ENCODE assay signal across 8 mouse cellular contexts in the genomic region with DNA sequence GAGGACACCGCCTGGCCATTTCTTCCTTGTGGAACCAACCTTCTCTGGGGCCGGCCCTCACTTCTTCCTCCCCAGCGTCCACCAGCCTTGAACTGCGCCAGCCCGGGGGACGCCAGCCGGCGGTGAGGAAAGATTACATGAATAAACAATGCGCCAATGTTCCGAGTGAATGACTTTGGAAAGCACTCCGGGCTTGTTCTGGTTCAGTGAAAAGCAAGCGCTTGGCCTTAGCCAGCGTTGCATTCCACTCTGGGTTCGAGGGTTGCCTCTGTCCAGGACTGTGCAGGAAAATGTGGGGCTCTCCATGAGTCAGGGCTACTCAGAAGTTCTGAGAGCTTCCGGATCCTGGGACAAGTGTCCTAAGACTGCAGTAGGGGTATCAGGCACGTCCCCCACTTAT. TPM values are rescaled to one million over a fixed set of nuclear protein-coding genes. Genes with fewer than 3 reads are reported as not detected.
A peak's percentile ranks its signal among the peaks of the same experiment; 100 is the strongest.
DNase-seq lines count a peak whose midpoint lies in the region; ATAC-seq and TF ChIP-seq lines count a peak whose summit lies in the region.

No protein-coding gene starts in this region.

- H3K4me2 ChIP-seq in forebrain, embryonic 12.5 days = no peak overlapping the region
- H3K4me2 ChIP-seq in kidney, postnatal 0 days (ENCODE audit: low read length) = no peak overlapping the region

- peak; percentile 16 to 51 for DNase-seq in lung, adult 18-20 months
- no peak for DNase-seq in lung, postnatal 25 days (ENCODE audit: low spot score)
- peak; percentile 64 for DNase-seq in kidney, postnatal 0 days (ENCODE audit: low spot score)
- DNase-seq in mesoderm, embryonic 11.5 days (ENCODE audit: low read depth, low spot score) = peak; percentile 43
- no peak for DNase-seq in spleen, postnatal 36 days (ENCODE audit: low spot score in 2 of 2)
- no peak for DNase-seq in heart, postnatal 10 days
- DNase-seq in adrenal gland, adult 8-10 months = no peak

- no peak for TF ChIP-seq CTCF in kidney, postnatal 0 days (IDR thresholded peaks at IDR 0.05; ENCODE audit: low read depth)

- H3K27me3 ChIP-seq in forebrain, embryonic 12.5 days = peaks cover 7% of the 10 kb centered on the region; the same call in 1 of the 2 replicates
- H3K27me3 ChIP-seq in kidney, postnatal 0 days (ENCODE audit: insufficient read depth, low read length) = no peaks in the 10 kb centered on the region

- H3K4me1 ChIP-seq in forebrain, embryonic 12.5 days = peaks cover 26% of the 10 kb centered on the region
- H3K4me1 ChIP-seq in kidney, postnatal 0 days (replicated peaks; ENCODE audit: insufficient read depth, low read length) = peaks cover 8% of the 10 kb centered on the region; the same call in 1 of the 2 replicates

- H3K27ac ChIP-seq in forebrain, embryonic 12.5 days = peak overlapping the region; percentile 31
- H3K27ac ChIP-seq in kidney, postnatal 0 days = peak overlapping the region; percentile 95

- H3K36me3 ChIP-seq in forebrain, embryonic 12.5 days (replicated peaks) = no peaks in the 10 kb centered on the region
- H3K36me3 ChIP-seq in kidney, postnatal 0 days (ENCODE audit: insufficient read depth, low read length) = no peaks in the 10 kb centered on the region

- H3K9me3 ChIP-seq in forebrain, embryonic 12.5 days = 0 out of 2 replicates have a peak, but pooled peaks cover 2% of the 10 kb centered on the region
- H3K9me3 ChIP-seq in kidney, postnatal 0 days (replicated peaks; ENCODE audit: low read length) = no peaks in the 10 kb centered on the region

- 53% methylated on average over 16 of the region's 16 CpGs for WGBS in forebrain, embryonic 12.5 days
- 44% methylated on average over 16 of the region's 16 CpGs for WGBS in kidney, postnatal 0 days

- no peak for ATAC-seq in forebrain, embryonic 12.5 days (ENCODE audit: low FRiP score)
- peak; percentile 86 for ATAC-seq in kidney, postnatal 0 days (replicated peaks; ENCODE audit: low FRiP score, low read depth)

- no peak overlapping the region for H3K9ac ChIP-seq in forebrain, embryonic 12.5 days
- no peak overlapping the region for H3K9ac ChIP-seq in kidney, postnatal 0 days (ENCODE audit: low read depth, low read length)

- intact Hi-C loops in heart, postnatal 10 days (cut with DNase I) = no loop called here

- H3K4me3 ChIP-seq in forebrain, embryonic 12.5 days (replicated peaks) = no peak overlapping the region
- H3K4me3 ChIP-seq in kidney, postnatal 0 days (replicated peaks; ENCODE audit: low read depth, low read length) = no peak overlapping the region

RNA-seq across cellular contexts. Expression of gene Clmn, which starts 31.8 kb away (rescaled TPM):
- 2.6 and 2.8 TPM in 2 replicates for polyA plus RNA-seq in forebrain, embryonic 12.5 days (2016; fragmentation: Nextera tagmentation; extraction: Ambion mirVana)
- 6.0 and 7.3 TPM in 2 replicates for polyA plus RNA-seq in kidney, postnatal 0 days (2015; fragmentation: Nextera tagmentation; extraction: Ambion mirVana)
- 1 to 10 TPM; 1.5 to 1.8 TPM for total RNA-seq in heart, postnatal 10 days (2021)
- total RNA-seq in adrenal gland, adult 8-10 months (2022) = 10 to 100 TPM; 12.7 to 15.3 (median 14.2) TPM

Comparison
In these comparisons a context has a peak if more than half of its experiments do, and no peak if none do; other contexts are left out.
1. DNase-seq: peak in lung, adult 18-20 months (2 of 2), kidney, postnatal 0 days (single experiment) and mesoderm, embryonic 11.5 days (single experiment); none in lung, postnatal 25 days (single experiment), spleen, postnatal 36 days (0 of 2), heart, postnatal 10 days (0 of 2) and adrenal gland, adult 8-10 months (single experiment).
2. RNA of gene Clmn, which starts 31.8 kb away (total RNA-seq): 12.7 to 15.3 TPM in adrenal gland, adult 8-10 months; 1.5 to 1.8 TPM in heart, postnatal 10 days; every median in the first group is over 4 times any median in the second.